Mouse (Mus musculus): ENCODE data around the gene C8g.

- TF ChIP-seq GATA1 (IDR thresholded peaks at IDR 0.05; ENCODE audit: low read length) (no peak), TAL1 (IDR thresholded peaks at IDR 0.05; ENCODE audit: low read length) (no peak)
These were observed 35.0 kb upstream of the C8g start for GRCm38 (mm10) chr2:25536531-25536930.

Measured in erythroblast, embryonic 14.5 days (primary cell).